Mouse (Mus musculus): Measurements from ENCODE around the gene Ssh2. TPM values are rescaled to one million over a fixed set of nuclear protein-coding genes. Genes with fewer than 3 reads are reported as not detected.
A peak's percentile ranks its signal among the peaks of the same experiment; 100 is the strongest.
"Not testable (repeated sequence)": the region's sequence is repeated elsewhere in the genome, so short reads cannot be mapped to it uniquely, and the experiment has no call there.

The Ssh2 gene
- polyA plus RNA-seq, 1 experiment from 2014 or later: 8.8 TPM

GRCm38 (mm10) chr11:77367541-77368270 is 151.6 kb downstream of the Ssh2 start:
- DNase-seq (ENCODE audit: low spot score): no peak
- peaks cover 17% of the 10 kb centered on the region for H3K4me1 ChIP-seq
- no peak overlapping the region for H3K4me3 ChIP-seq
- H3K36me3 ChIP-seq: no peaks in the 10 kb centered on the region
- no peak overlapping the region for H3K27ac ChIP-seq
- H3K9me3 ChIP-seq (replicated peaks): no peaks in the 10 kb centered on the region
- WGBS: 92% methylated on average over 9 of the region's 9 CpGs
- H3K27me3 ChIP-seq (ENCODE audit: low read depth, poor library complexity, severe bottlenecking): no peaks in the 10 kb centered on the region

- WGBS: 82% methylated on average over 2 of the region's 2 CpGs
- Histone ChIP-seq H3K36me3 (no peaks in the 10 kb centered on the region), H3K27ac (no peak overlapping the region), H3K4me3 (no peak overlapping the region), H3K9me3 (replicated peaks) (no peaks in the 10 kb centered on the region), H3K27me3 (ENCODE audit: low read depth, poor library complexity, severe bottlenecking) (no peaks in the 10 kb centered on the region), H3K4me1 (peaks cover 17% of the 10 kb centered on the region)
- DNase-seq (ENCODE audit: low spot score): no peak
Measured at GRCm38 (mm10) chr11:77369188-77369840, 153.2 kb downstream of the Ssh2 start.

- 81% methylated on average over 2 of the region's 2 CpGs for WGBS
- no peak overlapping the region for H3K4me3 ChIP-seq
- no peaks in the 10 kb centered on the region for H3K36me3 ChIP-seq
- no peak for DNase-seq (ENCODE audit: low spot score)
- H3K4me1 ChIP-seq: peaks cover 17% of the 10 kb centered on the region
- H3K27me3 ChIP-seq (ENCODE audit: low read depth, poor library complexity, severe bottlenecking): no peaks in the 10 kb centered on the region
- H3K9me3 ChIP-seq (replicated peaks): no peaks in the 10 kb centered on the region
- H3K27ac ChIP-seq: no peak overlapping the region
Measured at GRCm38 (mm10) chr11:77369841-77370191, 153.7 kb downstream of the Ssh2 start.

GRCm38 (mm10) chr11:77371088-77371487 is 155.0 kb downstream of the Ssh2 start:
- no peaks in the 10 kb centered on the region for H3K9me3 ChIP-seq (replicated peaks)
- DNase-seq (ENCODE audit: low spot score): no peak
- no peaks in the 10 kb centered on the region for H3K27me3 ChIP-seq (ENCODE audit: low read depth, poor library complexity, severe bottlenecking)
- WGBS: 82% methylated on average over 3 of the region's 3 CpGs
- H3K4me3 ChIP-seq: no peak overlapping the region
- H3K27ac ChIP-seq: no peak overlapping the region
- H3K36me3 ChIP-seq: no peaks in the 10 kb centered on the region
- H3K4me1 ChIP-seq: peaks cover 17% of the 10 kb centered on the region

GRCm38 (mm10) chr11:77371696-77372095 is 155.6 kb downstream of the Ssh2 start:
- no peaks in the 10 kb centered on the region for H3K27me3 ChIP-seq (ENCODE audit: low read depth, poor library complexity, severe bottlenecking)
- H3K9me3 ChIP-seq (replicated peaks): no peaks in the 10 kb centered on the region
- no peak overlapping the region for H3K4me3 ChIP-seq
- H3K4me1 ChIP-seq: peaks cover 17% of the 10 kb centered on the region
- no peak for DNase-seq (ENCODE audit: low spot score)
- no peak overlapping the region for H3K27ac ChIP-seq
- H3K36me3 ChIP-seq: no peaks in the 10 kb centered on the region

- 55% methylated on average over 8 of the region's 8 CpGs for WGBS
- peak; percentile 33 for DNase-seq (ENCODE audit: low spot score)
- H3K36me3 ChIP-seq: no peaks in the 10 kb centered on the region
- no peaks in the 10 kb centered on the region for H3K27me3 ChIP-seq (ENCODE audit: low read depth, poor library complexity, severe bottlenecking)
- H3K4me1 ChIP-seq: peaks cover 17% of the 10 kb centered on the region
- H3K27ac ChIP-seq: no peak overlapping the region
- H3K9me3 ChIP-seq (replicated peaks): no peaks in the 10 kb centered on the region
- H3K4me3 ChIP-seq: no peak overlapping the region
Measured at GRCm38 (mm10) chr11:77372196-77372904, 156.3 kb downstream of the Ssh2 start.

- Histone ChIP-seq H3K9me3 (replicated peaks) (no peaks in the 10 kb centered on the region), H3K4me1 (no peaks in the 10 kb centered on the region), H3K27ac (no peak overlapping the region), H3K27me3 (ENCODE audit: low read depth, poor library complexity, severe bottlenecking) (no peaks in the 10 kb centered on the region), H3K4me3 (no peak overlapping the region), H3K36me3 (no peaks in the 10 kb centered on the region)
- no peak for DNase-seq (ENCODE audit: low spot score)
- WGBS: 94% methylated on average over 2 of the region's 2 CpGs
Measured at GRCm38 (mm10) chr11:77378622-77379021, 162.5 kb downstream of the Ssh2 start.

- no peaks in the 10 kb centered on the region for H3K27me3 ChIP-seq (ENCODE audit: low read depth, poor library complexity, severe bottlenecking)
- H3K27ac ChIP-seq: no peak overlapping the region
- no peak for DNase-seq (ENCODE audit: low spot score)
- H3K36me3 ChIP-seq: no peaks in the 10 kb centered on the region
- H3K9me3 ChIP-seq (replicated peaks): no peaks in the 10 kb centered on the region
- WGBS: 89% methylated on average over 3 of the region's 3 CpGs
- H3K4me3 ChIP-seq: no peak overlapping the region
- H3K4me1 ChIP-seq: no peaks in the 10 kb centered on the region
Measured at GRCm38 (mm10) chr11:77381174-77381573, 165.1 kb downstream of the Ssh2 start.

GRCm38 (mm10) chr11:77384151-77384550 is 168.1 kb downstream of the Ssh2 start:
- Histone ChIP-seq H3K4me3 (no peak overlapping the region), H3K9me3 (replicated peaks) (no peaks in the 10 kb centered on the region), H3K27me3 (ENCODE audit: low read depth, poor library complexity, severe bottlenecking) (no peaks in the 10 kb centered on the region), H3K36me3 (peaks cover 5% of the 10 kb centered on the region; the same call in 1 of the 2 replicates), H3K27ac (no peak overlapping the region), H3K4me1 (no peaks in the 10 kb centered on the region)
- DNase-seq (ENCODE audit: low spot score): no peak
- 75% methylated on average over 3 of the region's 3 CpGs for WGBS

- no peak for DNase-seq (ENCODE audit: low spot score)
- Histone ChIP-seq H3K4me3 (no peak overlapping the region), H3K27me3 (ENCODE audit: low read depth, poor library complexity, severe bottlenecking) (no peaks in the 10 kb centered on the region), H3K9me3 (replicated peaks) (no peaks in the 10 kb centered on the region), H3K36me3 (peaks cover 5% of the 10 kb centered on the region; the same call in 1 of the 2 replicates), H3K4me1 (no peaks in the 10 kb centered on the region), H3K27ac (no peak overlapping the region)
- 69% methylated on average over 3 of the region's 3 CpGs for WGBS
Measured at GRCm38 (mm10) chr11:77385706-77386690, 169.9 kb downstream of the Ssh2 start.

GRCm38 (mm10) chr11:77388197-77388596 is 172.1 kb downstream of the Ssh2 start:
- not testable (repeated sequence) for DNase-seq (ENCODE audit: low spot score); H3K27me3 ChIP-seq (ENCODE audit: low read depth, poor library complexity, severe bottlenecking); H3K4me1 ChIP-seq; H3K4me3 ChIP-seq; H3K27ac ChIP-seq; H3K36me3 ChIP-seq; H3K9me3 ChIP-seq (replicated peaks)
- WGBS: 75% methylated on average over 3 of the region's 3 CpGs

- no peaks in the 10 kb centered on the region for H3K4me1 ChIP-seq
Measured at GRCm38 (mm10) chr11:77395539-77395938, 179.5 kb downstream of the Ssh2 start.

More at GRCm38 (mm10) chr11:77395539-77395938, 179.5 kb downstream of the Ssh2 start:
- Histone ChIP-seq H3K27me3 (ENCODE audit: low read depth, poor library complexity, severe bottlenecking) (no peaks in the 10 kb centered on the region), H3K27ac (no peak overlapping the region), H3K4me3 (no peak overlapping the region), H3K9me3 (replicated peaks) (no peaks in the 10 kb centered on the region), H3K36me3 (peaks cover 11% of the 10 kb centered on the region)
- 92% methylated on average over 2 of the region's 2 CpGs for WGBS
- DNase-seq (ENCODE audit: low spot score): no peak

Data from limb, embryonic 10.5 days (tissue).